Mouse (Mus musculus): ENCODE measurements around the gene Zfp512.

Gene Zfp512

DNA sequence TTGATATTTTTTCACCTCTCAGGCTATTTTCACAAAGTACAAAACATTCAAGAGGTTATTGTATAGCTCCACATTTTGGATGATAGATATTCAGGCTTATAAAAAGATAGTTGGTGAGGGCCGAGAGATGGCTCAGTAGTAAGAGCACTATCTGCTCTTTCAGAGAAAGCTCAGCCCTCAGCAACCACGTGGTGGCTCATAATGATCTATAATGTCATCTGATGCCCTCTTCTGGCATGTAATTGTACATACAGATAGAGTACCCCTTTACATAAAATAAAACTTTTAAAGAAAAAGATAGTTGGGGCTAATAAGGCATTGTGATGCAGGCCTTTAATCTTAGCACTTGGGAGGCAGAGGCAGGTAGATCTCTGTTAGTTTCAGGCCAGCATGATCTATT is 76.3 kb downstream of the Zfp512 start:
- no peak for DNase-seq (ENCODE audit: extremely low read depth, low read depth, low spot score)

Measured in fat pad, adult 2 months (tissue).